Mouse (Mus musculus): ENCODE data around the gene Hspb9.

The Hspb9 gene

DNA sequence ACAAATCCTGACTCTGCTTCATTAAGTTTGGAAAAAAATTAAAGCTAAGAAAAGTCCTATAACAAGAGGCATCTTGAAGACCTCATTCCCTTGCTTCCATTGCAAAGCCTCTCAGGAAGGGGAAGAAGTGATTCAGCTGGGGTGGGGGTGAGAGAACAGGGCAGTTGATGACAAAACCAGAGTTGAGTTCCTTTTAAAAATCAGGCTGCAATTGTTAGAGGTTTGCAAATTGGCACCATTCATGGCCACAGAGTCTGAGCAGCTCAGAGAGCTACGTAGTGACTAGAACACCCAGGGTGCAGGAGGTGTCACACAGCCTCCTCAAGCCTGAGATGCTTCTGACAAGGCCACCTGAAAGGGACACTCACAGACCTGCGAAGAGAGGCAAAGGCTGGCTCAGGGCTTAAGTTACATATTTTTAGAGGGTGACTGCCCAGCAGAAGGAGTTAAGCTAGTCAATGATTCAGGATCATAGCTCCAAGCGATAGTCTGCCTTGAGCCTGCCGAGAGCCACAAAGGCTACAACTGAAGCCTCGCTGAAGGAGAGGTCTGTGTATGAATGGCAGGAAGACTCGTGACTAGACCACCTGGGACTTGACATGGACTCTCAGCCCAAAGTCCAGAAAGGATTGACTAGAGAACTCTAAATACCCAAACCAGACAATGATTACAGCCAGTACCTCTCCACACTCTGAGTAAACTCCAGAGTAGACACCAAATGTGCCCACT lies 17.0 kb downstream of the Hspb9 start:
- no peak for DNase-seq (ENCODE audit: low spot score)

DNA sequence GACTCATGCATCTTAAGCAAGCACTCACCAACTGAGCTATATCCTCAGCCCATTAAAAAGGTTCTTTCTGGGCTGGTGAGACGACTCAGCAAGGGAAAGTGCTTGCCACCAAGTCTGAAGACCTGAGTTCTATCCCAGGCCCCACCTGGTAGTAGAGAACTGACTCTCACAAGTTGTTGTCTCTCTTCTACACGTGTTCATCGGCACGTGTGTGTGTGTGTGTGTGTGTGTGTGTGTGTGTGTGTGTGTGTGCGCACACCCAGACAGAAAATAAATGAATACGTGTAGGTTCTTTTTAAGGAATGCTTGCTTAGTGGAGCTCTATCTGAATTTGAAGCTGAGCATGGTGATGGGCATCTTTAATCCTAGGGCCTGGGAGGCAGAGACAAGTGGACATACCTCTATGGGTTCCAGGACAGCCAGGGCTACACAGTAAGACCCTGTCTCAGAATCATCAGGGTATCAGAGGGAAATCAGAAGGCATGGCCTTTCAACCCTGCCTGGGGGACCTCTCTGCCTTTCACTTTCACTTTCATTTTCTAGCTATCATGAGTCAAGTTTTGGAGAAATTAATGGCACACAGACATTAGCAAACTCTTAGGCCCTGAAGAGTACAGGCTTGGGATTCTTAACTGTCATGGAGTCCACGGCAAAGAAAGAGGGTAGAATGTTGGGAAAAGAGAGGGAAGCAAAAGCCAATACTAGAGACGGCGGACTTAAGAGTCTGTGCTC lies 21.6 kb downstream of the Hspb9 start:
- no peak for DNase-seq (ENCODE audit: low spot score)

DNA sequence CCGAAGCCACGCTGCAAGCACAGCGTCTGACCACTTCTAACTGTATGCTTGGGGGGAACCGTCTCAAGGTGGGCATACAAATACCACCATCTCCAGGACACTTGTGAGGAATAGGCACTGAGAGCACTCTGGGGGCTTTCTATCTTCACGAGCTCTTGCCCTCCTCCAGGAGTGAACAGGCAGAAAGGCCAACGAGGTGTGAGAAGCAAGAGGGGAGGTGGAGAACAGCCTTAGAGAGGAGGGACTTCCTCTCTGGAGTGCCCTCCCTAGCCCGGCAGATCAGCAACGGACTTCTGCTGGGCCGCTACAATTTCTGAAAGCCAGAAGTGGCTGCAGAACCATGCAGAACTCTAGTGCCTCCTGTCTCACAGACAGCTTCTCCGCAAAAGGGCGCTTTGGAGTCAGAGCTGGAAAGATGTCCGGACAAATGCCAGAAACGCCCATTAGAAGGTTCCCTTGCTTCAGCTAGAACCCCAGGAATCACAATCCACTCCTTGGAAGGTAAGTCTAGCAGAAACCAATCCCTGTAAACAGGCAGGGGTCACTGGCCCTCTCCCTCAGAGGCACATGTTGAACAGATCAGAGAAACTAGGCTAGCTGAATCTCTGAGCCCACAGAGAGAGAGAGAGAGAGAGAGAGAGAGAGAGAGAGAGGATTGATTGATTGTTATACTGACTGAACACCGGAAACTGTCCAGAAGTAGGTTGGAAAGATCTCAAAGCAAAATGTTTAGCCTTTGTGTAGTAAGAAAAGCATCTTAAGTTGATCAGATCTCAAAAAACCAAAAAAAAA lies 22.5 kb downstream of the Hspb9 start:
- DNase-seq (ENCODE audit: low spot score), result no peak

DNA sequence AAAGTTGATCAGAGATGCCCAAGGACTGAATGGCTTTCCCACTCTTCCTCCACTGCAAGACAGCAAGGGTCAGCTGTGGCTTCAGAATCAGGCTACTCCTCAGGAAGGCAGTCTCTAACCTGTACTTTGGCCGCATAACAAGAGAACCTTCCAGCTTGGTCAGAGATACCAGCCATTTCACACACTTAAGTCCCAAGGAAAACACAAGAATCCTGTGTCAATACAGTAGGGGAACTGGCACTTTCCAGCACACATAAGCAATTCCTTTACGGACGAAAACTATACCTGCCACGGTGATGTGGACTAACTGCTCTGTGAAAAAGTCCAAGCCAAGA lies 23.1 kb downstream of the Hspb9 start:
- no peak for DNase-seq (ENCODE audit: low spot score)

DNA sequence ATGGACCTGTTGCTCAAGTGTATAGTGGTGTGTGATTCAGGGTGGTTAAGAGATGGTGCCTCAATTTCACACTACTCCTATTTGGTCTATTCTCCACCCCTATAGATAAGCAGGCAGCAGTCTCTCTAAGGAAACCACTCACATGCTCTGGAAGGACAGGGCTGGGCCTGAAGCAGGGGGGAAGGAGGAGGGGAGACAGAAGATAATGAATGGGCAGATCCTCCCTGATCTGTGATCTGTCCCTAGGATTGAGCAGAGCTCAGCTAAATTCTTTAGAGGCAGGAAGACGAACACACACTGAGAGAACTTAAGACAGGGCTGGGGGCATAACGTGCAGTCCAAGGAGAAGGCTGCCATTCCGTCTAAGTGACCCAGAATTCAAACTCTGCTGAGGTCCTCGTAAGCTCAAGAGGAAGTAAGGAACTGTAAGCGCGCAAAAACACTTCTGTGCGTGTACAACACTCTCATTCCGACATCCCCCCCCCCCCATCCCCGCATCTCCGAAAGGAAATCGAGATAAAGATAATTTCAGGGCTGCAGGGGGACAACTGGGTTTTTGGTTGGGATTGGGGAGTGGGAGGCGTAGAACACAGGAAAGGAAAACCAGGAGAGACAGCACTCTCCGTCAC lies 23.6 kb downstream of the Hspb9 start:
- DNase-seq (ENCODE audit: low spot score), result no peak

DNA sequence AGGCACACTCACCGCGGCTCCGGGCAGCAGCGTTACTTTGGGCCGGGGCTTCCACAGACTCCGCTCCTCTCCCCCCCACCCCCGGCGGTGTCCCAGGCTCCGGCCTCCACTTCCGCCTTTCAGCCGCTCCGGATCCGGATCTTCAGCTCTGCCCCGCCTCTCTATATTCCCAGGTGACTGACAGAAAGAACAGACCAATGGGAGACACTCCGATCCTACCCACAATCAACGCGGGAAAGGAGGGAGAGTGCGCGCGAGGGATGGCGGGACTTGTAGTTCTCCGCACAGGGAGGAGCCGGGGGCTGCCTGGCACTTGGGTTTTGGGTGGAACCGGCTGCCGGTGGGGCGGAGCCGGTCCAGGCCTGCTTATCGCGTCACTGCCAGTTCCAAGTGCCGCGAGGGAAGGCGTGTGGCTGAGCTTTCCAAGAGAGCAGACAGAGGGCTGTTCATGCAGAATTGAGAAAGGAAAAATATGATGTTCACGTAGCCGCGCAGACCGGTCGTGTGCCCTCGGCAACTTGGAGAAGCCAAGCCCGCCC lies 24.5 kb downstream of the Hspb9 start, which contains the start of gene Rab5c:
Gene Rab5c, minus strand, starts transcription at position 150 of the 539 bp plus-strand sequence.
- peak; percentile 100 for DNase-seq (ENCODE audit: low spot score)

DNA sequence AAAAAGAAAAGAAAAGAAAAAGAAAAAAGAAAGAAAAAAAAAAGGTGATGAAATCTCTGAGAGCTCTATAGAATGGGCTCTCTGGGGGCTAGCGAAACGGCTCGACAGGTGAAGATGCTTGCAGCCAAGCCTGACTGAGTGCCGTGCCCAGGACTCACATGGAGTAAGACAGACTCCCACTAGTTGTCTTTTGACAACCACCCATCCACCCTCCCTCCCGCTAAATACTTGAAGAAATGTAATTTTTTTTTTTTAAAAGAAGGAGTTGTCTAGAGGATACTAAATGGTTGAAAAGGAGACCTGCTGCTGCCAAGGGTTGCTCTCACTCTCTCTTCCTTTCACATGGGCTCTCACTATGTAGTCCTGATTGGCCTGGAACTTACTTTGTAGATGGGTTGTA lies 25.1 kb downstream of the Hspb9 start:
- DNase-seq (ENCODE audit: low spot score), result no peak

DNA sequence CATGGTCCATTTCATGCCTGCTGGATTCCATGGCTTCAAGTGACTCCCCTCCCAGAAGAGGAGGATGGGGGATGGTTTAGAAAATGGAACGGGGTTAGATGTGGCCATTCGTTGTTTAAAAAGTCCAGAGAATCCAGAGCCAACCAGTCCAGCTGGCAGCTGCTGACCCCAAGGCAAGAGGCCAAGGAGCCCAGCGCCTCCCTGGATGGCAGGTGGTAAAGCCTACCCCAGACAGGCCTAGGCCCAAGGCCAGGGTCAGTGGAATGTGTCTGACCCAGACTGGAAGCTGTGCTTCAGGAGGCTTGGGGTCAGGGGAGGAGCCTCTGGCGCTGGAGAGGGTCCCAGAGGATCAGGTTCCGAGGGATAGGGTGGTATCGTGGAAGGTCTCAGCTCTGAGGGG lies 27.7 kb downstream of the Hspb9 start:
- DNase-seq (ENCODE audit: low spot score), result no peak

DNA sequence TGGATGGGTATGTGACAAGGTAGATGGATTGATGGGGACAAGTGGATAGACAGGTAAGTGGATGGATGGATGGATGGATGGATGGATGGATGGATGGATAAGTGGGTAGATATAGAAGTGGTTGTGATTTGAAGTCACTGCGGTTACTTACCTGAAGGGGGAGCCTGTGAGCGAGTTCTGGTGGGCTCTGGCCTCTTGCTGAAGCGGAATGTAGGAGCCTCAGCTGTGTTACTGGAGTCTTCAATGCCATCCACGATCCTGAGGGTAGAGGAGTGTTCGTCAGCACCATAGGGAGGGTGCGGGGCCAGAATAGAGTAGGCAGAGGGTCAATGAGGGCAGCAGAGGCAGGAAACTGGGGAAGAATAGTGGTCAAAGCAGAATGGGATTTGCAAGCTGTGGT lies 31.4 kb downstream of the Hspb9 start:
- peak; percentile 44 for DNase-seq (ENCODE audit: low spot score)

DNA sequence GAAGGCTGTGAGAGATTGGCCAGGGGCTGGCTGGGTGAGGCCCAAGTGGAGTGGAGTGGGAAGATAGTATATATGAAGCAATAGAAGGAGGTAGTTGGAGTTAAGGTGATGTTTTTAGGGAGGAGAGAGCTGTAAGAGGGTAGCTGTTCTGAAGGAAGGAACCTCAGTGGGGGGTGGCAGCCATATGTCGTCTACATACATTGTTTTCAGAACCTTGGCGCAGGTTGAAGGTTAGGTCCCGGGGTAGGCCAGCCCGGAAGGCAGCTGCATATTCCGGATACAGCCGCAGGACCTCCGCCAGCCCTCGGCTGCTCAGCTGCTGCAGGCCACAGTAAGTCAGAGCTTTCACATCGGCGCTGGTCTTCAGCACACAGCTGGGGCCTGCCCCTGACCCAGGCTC lies 32.9 kb downstream of the Hspb9 start:
- DNase-seq (ENCODE audit: low spot score), result no peak

DNA sequence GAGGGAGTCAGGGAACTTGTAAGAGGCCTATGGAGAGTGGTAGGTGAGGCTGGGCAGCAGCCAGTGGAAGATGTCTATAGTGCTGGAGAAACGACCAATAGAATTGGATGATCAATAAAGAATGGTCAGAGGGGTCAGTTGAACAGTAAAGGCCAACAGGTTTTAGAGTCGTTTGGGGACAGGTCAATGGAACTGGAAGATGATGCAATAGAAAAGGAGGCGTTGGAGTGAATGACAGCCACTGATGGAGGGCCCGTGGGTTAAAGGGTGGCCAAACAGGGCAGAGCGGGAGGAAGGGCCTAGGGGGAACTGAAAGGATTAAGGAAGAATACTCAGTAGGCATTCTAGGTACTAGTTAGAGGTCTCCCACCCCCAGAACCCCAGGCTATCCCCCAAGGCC lies 33.5 kb downstream of the Hspb9 start:
- no peak for DNase-seq (ENCODE audit: low spot score)

DNA sequence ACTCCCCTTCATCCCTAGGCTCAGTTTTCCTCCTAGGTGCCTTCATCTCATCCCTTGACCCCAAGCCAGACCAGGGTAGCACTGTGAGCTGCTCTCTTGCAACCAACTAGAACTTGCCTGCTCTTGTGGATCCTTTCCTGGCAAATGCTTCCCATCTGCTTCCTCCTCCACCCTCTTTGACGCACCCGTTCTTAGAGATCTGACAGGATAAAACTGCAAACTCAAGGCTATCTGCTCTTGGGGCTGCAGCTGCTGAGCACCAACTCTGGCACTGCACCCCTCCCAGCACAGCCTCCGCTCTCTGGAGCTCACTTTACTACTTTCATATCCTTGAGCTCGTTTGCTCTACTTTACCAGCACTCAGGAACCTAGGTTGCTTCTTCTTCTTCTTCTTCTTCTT lies 35.0 kb downstream of the Hspb9 start:
- no peak for DNase-seq (ENCODE audit: low spot score)

DNA sequence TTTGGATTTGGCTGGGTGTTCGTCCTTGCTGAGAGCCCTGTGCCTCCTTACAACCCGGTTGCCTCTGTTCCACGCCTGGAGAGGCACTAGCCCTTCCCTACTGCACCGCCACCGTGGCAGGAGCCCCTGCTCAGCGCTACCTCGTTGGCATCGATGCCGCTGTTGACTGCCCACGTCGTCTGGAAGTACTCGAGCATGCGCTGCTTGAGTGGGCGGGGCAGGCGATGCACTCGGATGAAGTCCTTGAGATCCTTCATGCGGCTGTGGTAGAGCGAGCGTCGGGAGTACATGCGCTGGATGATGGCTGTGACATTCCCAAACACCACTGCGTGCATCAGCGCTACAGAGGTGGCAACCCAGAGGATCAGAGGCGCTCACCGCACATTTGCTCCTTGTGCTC lies 35.8 kb downstream of the Hspb9 start:
- DNase-seq (ENCODE audit: low spot score), result no peak

DNA sequence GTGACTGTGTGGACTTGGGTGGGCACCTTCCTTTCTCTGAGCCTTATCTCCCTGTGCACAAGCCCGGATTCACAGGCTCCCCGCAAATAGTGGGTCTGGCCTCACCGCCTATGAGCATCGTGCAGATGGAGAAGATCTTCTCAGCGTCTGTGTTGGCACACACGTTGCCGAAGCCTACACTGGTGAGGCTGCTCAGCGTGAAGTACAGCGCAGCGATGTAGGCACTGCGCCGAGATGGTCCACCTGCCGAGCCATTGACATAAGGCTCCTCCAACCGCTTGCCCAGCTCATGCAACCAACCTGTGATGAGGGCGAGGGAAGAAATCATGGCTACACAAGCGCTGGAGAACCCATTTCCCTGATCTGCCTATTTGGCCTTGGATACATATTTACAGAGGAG lies 36.5 kb downstream of the Hspb9 start:
- DNase-seq (ENCODE audit: low spot score), result no peak

DNA sequence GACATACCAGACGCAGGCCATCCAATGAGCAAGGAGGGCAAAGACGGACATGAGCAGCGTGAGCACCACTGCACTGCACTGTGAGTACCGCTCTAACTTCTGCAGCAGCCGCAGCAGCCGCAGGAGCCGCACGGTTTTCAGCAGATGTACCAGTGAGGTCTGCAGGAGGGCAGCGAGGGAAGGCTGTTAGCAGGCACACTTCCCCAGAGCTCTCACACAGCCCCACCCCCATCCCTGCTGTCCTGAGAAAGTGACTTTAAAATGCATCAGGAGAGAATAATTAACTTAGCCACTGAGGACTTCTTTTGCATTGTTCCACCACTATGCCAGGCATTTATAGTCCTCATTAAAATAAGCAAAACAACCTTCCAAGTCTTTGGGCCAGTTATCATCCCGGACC lies 38.6 kb downstream of the Hspb9 start:
- no peak for DNase-seq (ENCODE audit: low spot score)

DNA sequence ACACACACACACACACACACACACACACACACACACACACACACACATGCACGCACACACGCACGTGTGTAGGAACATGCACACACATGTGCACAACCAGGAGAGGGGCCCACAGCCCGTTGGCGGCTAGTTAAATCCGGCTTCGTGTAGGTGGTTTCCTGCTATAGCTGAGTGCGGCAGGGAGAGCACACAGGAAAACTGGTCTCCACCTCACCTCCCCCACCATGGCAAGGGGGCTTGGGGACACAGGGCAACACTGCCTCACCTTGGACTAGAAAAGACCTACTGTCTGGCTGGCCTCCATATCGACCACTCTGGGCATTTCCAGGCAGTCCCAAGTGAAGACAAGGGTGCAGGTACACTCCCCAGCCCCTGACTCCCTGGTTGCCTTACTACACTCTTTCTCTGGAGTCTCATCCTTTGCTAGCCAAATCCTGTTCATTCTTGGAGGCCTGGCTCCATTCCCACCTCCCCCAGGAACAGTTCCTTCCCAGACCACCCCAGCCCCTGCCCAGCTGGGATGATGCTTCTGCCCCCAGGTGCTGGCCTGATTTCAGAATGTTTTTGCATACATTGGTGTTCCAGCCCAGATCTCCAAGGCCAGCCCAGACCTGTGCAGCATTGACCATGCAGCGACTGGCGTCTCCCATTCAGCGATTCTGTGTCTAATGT lies 40.5 kb downstream of the Hspb9 start:
- no peak for DNase-seq (ENCODE audit: low spot score)

DNA sequence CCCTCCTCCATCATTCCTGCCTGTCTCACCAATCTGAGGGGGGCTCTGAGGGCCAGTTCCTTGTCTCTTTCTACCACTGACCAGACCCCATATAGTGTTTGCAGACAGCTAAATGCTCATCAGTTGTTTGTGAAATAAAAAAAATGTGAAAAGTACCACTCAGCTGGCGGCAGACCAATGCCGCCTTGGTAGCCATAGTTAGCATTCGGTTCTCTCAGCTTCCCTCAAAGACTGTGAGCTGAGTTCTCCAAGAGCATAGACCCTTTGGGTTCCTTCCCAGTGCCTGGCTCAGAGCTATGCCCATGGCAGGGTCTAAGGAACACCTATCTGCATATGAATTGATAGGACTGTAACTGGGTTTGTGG lies 41.0 kb downstream of the Hspb9 start:
- DNase-seq (ENCODE audit: low spot score), result no peak

DNA sequence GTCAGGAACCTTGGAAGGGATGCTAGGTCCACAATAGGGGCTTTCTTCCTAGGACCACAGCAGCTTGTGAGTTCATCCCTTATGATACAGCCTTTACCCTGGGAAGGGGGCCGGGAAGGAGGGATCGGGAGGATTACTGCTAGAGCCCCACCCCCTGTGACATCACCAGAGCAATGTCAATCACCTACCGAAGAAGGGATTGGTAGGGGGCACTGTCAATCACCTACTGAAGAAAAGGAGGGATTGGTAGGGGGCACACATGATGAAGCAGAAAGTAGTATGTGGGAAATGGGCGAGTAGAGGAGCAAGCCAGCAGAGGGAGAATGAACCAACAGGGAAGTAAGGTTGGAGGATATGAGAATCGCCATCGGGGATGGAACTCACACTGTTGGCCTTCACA lies 42.8 kb downstream of the Hspb9 start:
- no peak for DNase-seq (ENCODE audit: low spot score)

DNA sequence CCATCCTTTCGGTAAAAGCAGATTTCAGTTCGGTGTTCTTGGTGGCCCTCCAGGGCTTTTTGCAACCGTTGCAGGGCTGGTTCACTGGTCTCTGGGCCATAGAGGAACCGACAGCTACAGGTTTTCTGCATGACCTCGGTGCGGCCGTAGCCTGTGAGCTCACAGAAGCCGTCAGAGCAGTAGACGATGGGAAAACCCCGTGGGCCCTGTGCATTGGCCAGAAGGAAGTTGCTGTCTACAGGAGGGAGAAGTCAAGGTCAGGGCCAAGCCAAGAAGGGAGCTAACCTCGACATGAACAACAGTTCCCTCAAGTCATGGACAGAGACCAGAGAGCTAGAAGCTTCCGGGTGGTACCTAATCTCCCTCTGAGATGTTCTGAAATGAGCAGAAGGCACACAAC lies 43.9 kb downstream of the Hspb9 start:
- DNase-seq (ENCODE audit: low spot score), result no peak

DNA sequence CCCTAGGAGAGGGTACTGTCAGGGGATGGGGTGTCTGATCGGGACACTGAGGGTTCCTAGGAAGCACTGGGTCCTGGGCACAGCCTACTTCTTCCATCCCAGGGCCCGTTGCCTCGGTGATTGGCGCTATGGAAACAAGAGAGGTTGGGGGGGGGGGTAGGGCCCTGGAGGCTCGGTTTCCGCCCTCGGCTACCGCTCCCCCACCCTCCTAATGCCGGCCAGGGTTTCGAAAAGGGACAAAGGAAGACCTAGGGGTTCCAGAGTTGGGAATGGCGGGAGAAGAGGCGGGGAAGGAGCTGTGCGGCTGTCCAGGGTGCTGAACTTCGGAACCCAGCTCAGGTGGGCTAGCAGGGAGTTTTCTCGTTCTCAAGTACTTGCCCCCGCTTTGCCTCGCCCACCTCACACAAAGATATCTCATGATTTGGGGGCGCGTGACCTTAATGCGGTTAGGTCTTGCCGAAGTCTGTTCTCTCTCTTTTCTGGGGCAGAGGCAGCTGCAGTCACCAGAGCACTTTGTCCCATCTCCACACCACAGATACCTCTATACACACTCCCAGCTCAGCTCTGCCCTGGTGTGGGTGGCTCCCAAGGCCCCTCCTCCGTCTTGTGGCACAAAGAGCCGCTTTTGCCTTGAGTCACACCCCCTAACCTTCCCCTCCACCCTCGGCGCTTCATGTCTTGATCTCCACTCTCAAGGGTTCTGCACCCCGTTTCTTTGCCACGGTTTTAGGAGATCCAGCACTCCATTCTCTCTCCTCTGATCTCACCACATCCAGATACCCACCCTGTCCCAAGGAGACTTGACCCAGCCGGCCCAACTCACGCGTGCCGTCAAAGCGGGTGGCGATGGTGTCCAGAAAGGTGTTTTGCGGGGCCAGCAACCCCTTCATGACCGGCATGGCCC lies 45.3 kb downstream of the Hspb9 start:
- peak; percentile 22 for DNase-seq (ENCODE audit: low spot score)
